Mouse (Mus musculus) lung, adult 2 months (tissue): ENCODE data around the gene Ganab. TPM values are rescaled to one million over a fixed set of nuclear protein-coding genes. Genes with fewer than 3 reads are reported as not detected.
A peak's percentile ranks its signal among the peaks of the same experiment; 100 is the strongest.

Source experiments
- DNase-seq: peaks from one replicate; pipeline ENCODE4 v3.0.0; 2022
- H3K4me1 ChIP-seq: fragments of 200-500 bp; 2 replicates; pipeline ENCODE4 v1.6.1; 2011; ENCODE audit warnings: low read length; ENCODE audit not compliant: control insufficient read depth, insufficient read depth
- H3K4me3 ChIP-seq: fragments of 200-500 bp; replicated peaks from 2 replicates; pipeline ENCODE3; 2011; ENCODE audit warnings: low read depth, mild to moderate bottlenecking, control low read depth, low read length; ENCODE audit errors: extremely low read depth
- CTCF ChIP-seq: fragments of 200-500 bp; IDR thresholded peaks from 2 replicates; pipeline ENCODE4 v1.5.1; 2011; ENCODE audit warnings: mild to moderate bottlenecking, low read length, control low read depth; ENCODE audit not compliant: insufficient read depth
- POLR2A ChIP-seq: fragments of 200-500 bp; IDR thresholded peaks from 2 replicates; pipeline ENCODE4 v1.6.1; 2011; ENCODE audit warnings: low read depth, mild to moderate bottlenecking, control low read depth, low read length, borderline replicate concordance; ENCODE audit errors: extremely low read depth
- WGBS: fragments of 180-500 bp; shearing (Covaris S2); methylation state at CpG from one replicate; pipeline ENCODE4 v1.1.7; 2018; 5-methylcytosine and 5-hydroxymethylcytosine counted together
- polyA plus RNA-seq: library from polyadenylated mRNA; depleted of rRNA; stranded (reverse); fragments of >200 nt; gene quantifications from 2 replicates; pipeline ENCODE4 v1.2.3, GENCODE M21; 2012

Ganab gene
- polyA plus RNA-seq, 1 experiment: 124 TPM

DNA sequence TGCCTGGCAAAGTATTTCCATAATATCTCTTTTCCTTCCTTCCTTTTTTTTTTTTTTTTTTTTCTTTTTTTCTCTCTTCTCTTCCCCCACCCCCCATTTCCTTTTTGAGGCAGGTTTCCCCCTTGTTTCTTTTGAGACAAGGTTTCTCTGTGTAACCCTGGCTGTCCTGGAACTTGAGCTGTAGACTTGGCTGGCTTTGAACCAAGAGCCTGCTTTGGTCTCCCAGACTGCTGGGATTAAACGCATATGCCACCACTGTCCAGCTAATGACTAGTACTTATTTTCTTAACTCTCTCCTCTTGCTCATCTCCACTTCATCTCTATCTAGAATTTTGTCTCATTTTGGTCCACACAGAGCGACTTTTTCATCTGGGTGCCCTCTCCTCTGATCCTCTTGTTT lies 45.2 kb downstream of the Ganab start:
- 40% methylated on average over 2 of the region's 2 CpGs for WGBS
- TF ChIP-seq POLR2A (no peak), CTCF (no peak)
- H3K4me3 ChIP-seq: peak overlapping the region; percentile 84
- DNase-seq: no peak
- peaks cover 20% of the 10 kb centered on the region for H3K4me1 ChIP-seq

GRCm38 (mm10) chr19:8944062-8944461 lies 46.2 kb downstream of the Ganab start:
- no peak for DNase-seq
- TF ChIP-seq POLR2A (no peak), CTCF (no peak)
- Histone ChIP-seq H3K4me1 (peaks cover 20% of the 10 kb centered on the region), H3K4me3 (no peak overlapping the region)
- 22% methylated on average over 5 of the region's 5 CpGs for WGBS

- Histone ChIP-seq H3K4me3 (no peak overlapping the region), H3K4me1 (peaks cover 20% of the 10 kb centered on the region)
- WGBS: 16% methylated on average over 5 of the region's 5 CpGs
- DNase-seq: no peak
- TF ChIP-seq POLR2A: no peak
- TF ChIP-seq CTCF: no peak
Observed at GRCm38 (mm10) chr19:8944750-8945149, 46.9 kb downstream of the Ganab start.

DNA sequence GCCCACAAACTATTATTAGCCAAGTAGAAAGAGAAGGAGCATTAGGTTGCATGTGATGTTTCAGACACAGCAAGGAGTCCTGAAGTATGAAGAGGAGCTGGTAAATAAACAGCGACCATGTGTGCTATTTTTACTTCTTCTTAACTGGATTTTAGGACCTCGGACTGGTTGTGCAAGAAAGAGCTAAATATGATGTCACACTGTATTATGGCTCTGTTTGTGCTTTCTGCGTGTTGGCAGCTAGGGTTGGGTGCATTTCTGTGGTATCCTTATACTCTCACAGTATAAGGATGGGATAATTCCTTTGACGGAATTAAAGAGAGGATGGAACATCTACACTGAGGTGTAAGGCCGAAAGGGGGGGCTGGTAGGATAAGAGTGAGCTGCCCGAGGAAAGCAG lies 47.4 kb downstream of the Ganab start:
- no peak overlapping the region for H3K4me3 ChIP-seq
- no peak for DNase-seq
- 48% methylated on average over 6 of the region's 6 CpGs for WGBS
- peaks cover 20% of the 10 kb centered on the region for H3K4me1 ChIP-seq
- no peak for TF ChIP-seq CTCF
- TF ChIP-seq POLR2A: no peak

GRCm38 (mm10) chr19:8946929-8947328 lies 49.1 kb downstream of the Ganab start:
- no peak for DNase-seq
- Histone ChIP-seq H3K4me3 (no peak overlapping the region), H3K4me1 (peaks cover 14% of the 10 kb centered on the region)
- WGBS: 86% methylated on average over 7 of the region's 7 CpGs
- TF ChIP-seq CTCF (no peak), POLR2A (no peak)

DNA sequence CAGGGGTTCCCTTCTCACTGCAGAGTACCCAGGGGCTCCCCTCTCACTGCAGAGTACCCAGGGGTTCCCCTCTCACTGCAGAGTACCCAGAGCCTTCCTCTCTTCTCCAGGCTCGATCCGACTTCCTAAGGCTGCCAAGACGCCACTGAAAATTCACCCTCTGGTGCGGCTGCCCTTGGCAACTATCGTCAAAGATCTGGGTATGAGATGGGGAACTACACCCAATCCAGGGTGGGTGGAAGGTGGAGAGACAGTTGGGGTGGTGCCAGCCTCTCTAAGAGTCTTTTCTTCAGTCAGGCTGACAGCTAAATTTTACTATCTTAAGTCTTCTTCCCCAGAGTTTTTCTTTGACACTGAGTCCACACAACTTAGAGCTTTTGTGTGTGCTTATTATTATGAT lies 52.3 kb downstream of the Ganab start:
- WGBS: 93% methylated on average over 5 of the region's 5 CpGs
- Histone ChIP-seq H3K4me3 (no peak overlapping the region), H3K4me1 (peaks cover 8% of the 10 kb centered on the region; the same call in 1 of the 2 replicates)
- no peak for TF ChIP-seq CTCF
- no peak for TF ChIP-seq POLR2A
- no peak for DNase-seq

DNA sequence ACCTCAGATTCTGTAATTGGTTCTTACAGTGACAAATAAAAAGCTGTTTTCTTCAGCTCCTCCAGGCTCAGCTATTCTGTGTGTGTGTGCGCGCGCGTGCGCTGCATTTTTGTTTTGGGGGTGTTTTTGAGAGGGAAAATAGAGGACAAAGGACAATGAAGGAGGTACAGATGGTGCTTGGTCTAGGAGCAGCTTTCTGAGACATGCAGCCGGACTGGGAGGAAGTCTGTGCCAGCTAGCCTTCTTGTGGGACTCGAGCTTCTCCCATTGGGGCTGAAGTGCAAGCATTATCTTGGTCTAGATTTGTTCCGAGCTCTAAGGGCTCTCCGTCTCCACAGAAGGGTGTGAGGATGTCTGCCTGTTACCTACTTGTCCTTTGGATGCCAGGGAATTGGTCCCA lies 54.4 kb downstream of the Ganab start:
- WGBS: 82% methylated on average over 9 of the region's 9 CpGs
- TF ChIP-seq CTCF (no peak), POLR2A (no peak)
- DNase-seq: no peak
- Histone ChIP-seq H3K4me3 (no peak overlapping the region), H3K4me1 (peaks cover 8% of the 10 kb centered on the region; the same call in 1 of the 2 replicates)

DNA sequence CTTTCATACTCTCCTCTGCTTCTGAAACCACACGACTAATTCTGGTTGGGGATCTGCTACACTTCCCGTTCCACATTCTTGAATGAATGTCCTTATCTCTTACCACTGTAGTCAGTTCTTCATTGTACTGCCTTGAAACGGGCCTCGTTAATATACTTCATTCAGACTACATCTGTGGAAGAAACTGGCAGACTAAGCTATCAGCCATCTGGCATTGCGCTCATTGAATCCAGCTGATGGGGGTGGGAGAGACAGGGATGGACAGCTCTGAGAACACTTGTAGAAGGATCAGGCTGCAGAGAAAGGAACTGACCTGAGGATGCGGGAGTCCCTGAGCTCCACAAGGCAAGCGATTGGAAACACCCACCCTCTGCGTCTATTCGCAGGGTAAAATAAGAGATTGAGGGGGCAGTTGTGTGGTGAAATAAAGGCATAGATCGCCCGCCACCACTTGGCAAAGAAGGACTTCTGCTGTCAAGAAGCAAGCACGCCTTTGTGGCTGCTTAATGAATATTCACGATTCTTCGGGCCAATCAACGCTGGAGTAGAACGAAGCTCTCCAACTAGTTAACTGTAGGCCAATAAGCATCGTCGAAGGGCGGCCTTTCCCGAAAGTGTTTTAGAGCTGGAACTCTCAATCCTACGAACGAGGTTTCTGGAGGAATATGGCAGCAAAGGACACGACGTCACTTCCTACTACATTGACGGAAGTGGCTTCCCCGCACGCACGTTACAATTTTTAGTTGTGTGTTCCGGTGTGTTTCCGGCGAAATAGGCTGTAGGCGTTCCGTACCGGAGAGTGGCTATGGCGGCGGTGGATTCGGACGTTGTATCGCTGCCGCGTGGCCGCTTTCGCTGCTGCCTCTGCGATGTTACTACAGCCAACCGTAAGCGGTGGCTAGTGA lies 55.5 kb downstream of the Ganab start, which contains the start of gene Tut1:
Tut1 (plus strand) TSS at position 713 of the 905 bp plus-strand sequence.
- 2% methylated on average over 46 of the region's 46 CpGs for WGBS
- peak; percentile 91 for DNase-seq
- Histone ChIP-seq H3K4me3 (peak within 1 kb of the TSS; percentile 80), H3K4me1 (peaks cover 8% of the 10 kb centered on the region; the same call in 1 of the 2 replicates)
- TF ChIP-seq POLR2A (peak; percentile 70; the same call in 1 of the 2 replicates), CTCF (no peak)

DNA sequence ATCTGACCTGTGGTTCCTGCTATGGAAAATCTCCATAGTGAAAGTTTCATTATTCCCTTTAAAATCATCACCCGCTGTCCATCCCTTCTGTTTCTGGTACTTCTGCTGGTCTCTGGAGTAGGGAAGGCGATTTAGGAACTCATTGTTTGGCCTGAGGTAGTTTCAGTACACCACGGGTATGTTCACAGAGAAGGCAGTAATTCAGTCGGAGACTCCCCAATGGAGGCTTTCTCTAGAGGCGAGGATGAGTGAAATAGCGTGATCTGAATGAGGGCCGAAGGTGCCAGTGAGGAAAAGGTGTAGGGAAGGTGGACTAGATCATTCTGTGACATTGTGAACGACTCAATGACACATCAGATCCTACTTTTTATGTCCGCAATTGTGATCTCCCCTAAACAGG lies 56.3 kb downstream of the Ganab start:
- WGBS: 4% methylated on average over 9 of the region's 9 CpGs
- TF ChIP-seq POLR2A (no peak), CTCF (no peak)
- no peak for DNase-seq
- Histone ChIP-seq H3K4me1 (peaks cover 8% of the 10 kb centered on the region; the same call in 1 of the 2 replicates), H3K4me3 (peak overlapping the region; percentile 80)

DNA sequence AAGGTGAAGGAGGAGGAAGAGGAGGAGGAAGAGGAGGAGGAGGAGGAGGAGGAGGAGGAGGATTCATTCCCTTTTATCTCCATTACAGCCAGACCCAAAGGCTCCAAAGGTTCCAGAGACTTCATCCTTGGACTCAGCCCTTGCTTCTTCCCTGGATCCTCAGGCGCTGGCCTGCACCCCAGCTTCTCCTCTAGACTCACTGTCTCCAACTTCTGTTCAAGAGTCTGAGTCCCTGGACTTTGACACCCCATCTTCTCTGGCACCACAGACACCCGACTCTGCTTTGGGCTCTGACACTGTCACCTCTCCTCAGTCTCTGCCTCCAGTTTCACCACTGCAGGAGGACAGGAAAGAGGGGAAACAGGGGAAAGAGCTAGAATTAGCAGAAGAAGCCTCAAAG lies 64.4 kb downstream of the Ganab start:
- no peak for DNase-seq

More for the DNA sequence above, 64.4 kb downstream of the Ganab start:
- H3K4me1 ChIP-seq: 0 out of 2 replicates have a peak, but pooled peaks cover 3% of the 10 kb centered on the region
- TF ChIP-seq CTCF (no peak), POLR2A (no peak)
- 88% methylated on average over 2 of the region's 2 CpGs for WGBS
- H3K4me3 ChIP-seq: no peak overlapping the region
